Mouse (Mus musculus): Measurements from ENCODE around the gene Apbb1.
A peak's percentile ranks its signal among the peaks of the same experiment; 100 is the strongest.

Apbb1 gene

GRCm38 (mm10) chr7:105581094-105581703, at the start of gene Apbb1:
Gene Apbb1 (minus strand): TSS chr7:105581653.
- peak; percentile 35 to 63 for DNase-seq

- no peak for DNase-seq
Measured at GRCm38 (mm10) chr7:105628633-105629032, 47.2 kb upstream of the Apbb1 start.

GRCm38 (mm10) chr7:105625397-105625796, 43.9 kb upstream of the Apbb1 start:
- DNase-seq, result no peak

- DNase-seq, result no peak
Measured at GRCm38 (mm10) chr7:105621646-105622292, 40.3 kb upstream of the Apbb1 start.

- DNase-seq, result no peak
Measured at GRCm38 (mm10) chr7:105621053-105621452, 39.6 kb upstream of the Apbb1 start.

- DNase-seq, result no peak
Measured at GRCm38 (mm10) chr7:105619701-105620100, 38.2 kb upstream of the Apbb1 start.

- no peak for DNase-seq
Measured at GRCm38 (mm10) chr7:105617810-105618209, 36.4 kb upstream of the Apbb1 start.

- no peak for DNase-seq
Measured at GRCm38 (mm10) chr7:105616561-105616960, 35.1 kb upstream of the Apbb1 start.

- no peak for DNase-seq
Measured at GRCm38 (mm10) chr7:105615720-105616119, 34.3 kb upstream of the Apbb1 start.

GRCm38 (mm10) chr7:105614400-105614799, 32.9 kb upstream of the Apbb1 start:
- no peak for DNase-seq

- DNase-seq, result no peak
Measured at GRCm38 (mm10) chr7:105611767-105612166, 30.3 kb upstream of the Apbb1 start.

- DNase-seq, result no peak
Measured at GRCm38 (mm10) chr7:105608467-105608866, 27.0 kb upstream of the Apbb1 start.

- DNase-seq, result peak; percentile 36 to 66
Measured at GRCm38 (mm10) chr7:105602860-105603623, 21.6 kb upstream of the Apbb1 start.

- no peak for DNase-seq
Measured at GRCm38 (mm10) chr7:105590097-105590496, 8.6 kb upstream of the Apbb1 start.

GRCm38 (mm10) chr7:105588325-105588912, 7.0 kb upstream of the Apbb1 start:
- DNase-seq, result no peak

- DNase-seq, result no peak
Measured at GRCm38 (mm10) chr7:105581959-105582358, 506 bp upstream of the Apbb1 start.

GRCm38 (mm10) chr7:105580627-105581089, 795 bp downstream of the Apbb1 start:
- no peak for DNase-seq

- no peak for DNase-seq
Measured at GRCm38 (mm10) chr7:105578481-105578880, 3.0 kb downstream of the Apbb1 start.

GRCm38 (mm10) chr7:105577377-105577871, 4.0 kb downstream of the Apbb1 start:
- no peak for DNase-seq

GRCm38 (mm10) chr7:105576166-105576748, 5.2 kb downstream of the Apbb1 start:
- no peak for DNase-seq

- DNase-seq, result no peak
Measured at GRCm38 (mm10) chr7:105574537-105574936, 6.9 kb downstream of the Apbb1 start.

- no peak for DNase-seq
Measured at GRCm38 (mm10) chr7:105572949-105573348, 8.5 kb downstream of the Apbb1 start.

- no peak for DNase-seq
Measured at GRCm38 (mm10) chr7:105570756-105571155, 10.7 kb downstream of the Apbb1 start.
